Mouse (Mus musculus): Measurements from ENCODE around the gene Snrpd3. TPM values are rescaled to one million over a fixed set of nuclear protein-coding genes. Genes with fewer than 3 reads are reported as not detected.
"Not testable (repeated sequence)": the region's sequence is repeated elsewhere in the genome, so short reads cannot be mapped to it uniquely, and the experiment has no call there.

The Snrpd3 gene
- 10 to 100 TPM; 86.1 to 87.1 TPM for total RNA-seq (2021)
- long read RNA-seq, experiment 1, transcript Snrpd3-201 (4 exons, 3,036 nt), result major isoform, 9 of 12 reads
- long read RNA-seq, experiment 1, partial matches to known transcripts, result 2 of 12 reads
- long read RNA-seq, experiment 1, other reads (novel, unspliced or antisense), result 1 of 12 reads
- long read RNA-seq, experiment 2, transcript Snrpd3-201 (4 exons, 3,036 nt), result major isoform, 36 of 39 reads
- long read RNA-seq, experiment 2, partial matches to known transcripts, result 1 of 39 reads
- long read RNA-seq, experiment 2, other reads (novel, unspliced or antisense), result 2 of 39 reads

DNA sequence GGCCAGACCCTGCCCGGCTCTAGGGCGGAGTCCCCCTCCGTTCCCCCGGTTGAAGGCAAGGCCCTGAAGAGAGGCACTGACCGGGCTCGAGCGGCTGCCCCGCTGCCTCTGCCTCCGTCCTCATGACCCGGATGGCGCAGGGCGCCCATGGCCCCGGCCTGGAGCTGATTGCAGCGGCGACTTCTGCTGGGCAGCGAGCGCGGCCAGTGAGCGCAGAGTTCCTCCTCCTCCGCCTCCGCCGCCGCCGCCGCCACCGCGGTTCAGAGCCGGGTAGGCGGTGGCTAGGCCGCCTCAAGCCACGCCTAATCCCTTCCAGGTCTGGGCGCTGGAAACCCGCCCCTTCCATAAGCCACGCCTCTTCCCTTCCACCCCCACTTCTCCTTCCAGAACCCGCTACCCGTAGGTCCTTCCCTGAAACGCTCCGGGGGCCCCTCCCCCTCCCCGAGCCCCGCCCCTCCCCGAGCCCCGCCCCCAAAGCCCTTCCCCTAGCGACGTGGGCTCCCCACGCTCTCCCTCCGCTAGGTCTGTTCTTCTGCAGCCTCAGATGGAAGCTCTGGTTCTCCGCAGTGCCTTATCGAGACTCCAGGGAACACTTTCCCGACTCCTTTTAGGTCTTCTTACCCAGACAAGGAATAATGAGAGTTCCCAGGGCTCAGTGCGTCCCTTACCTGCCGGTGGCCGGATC is at the start of gene Snrpd3:
Gene Snrpd3, plus strand, starts transcription at position 479 of the 685 bp plus-strand sequence.
- DNase-seq (ENCODE audit: low spot score in 2 of 2), result peak; percentile 83 to 86

DNA sequence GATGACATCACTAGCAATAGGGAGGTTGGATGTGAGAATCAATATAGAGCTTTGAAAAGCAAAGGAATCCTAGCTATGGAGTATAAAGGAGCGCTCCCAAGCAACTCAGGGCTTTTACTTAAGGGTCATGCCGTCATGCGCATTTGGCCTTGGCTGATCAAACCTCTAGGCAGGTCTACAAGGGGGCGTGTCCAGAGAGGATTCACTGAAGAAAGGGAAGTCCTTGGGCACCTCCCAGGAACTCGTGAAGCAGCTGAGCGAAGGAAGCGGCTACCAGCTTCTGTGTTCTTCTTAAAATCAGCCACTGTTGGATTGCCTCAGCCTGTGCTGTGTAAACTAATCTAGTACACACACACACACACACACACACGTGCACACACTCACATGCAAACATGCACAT is 43.9 kb upstream of the Snrpd3 start:
- DNase-seq (ENCODE audit: low spot score in 2 of 2), result no peak

DNA sequence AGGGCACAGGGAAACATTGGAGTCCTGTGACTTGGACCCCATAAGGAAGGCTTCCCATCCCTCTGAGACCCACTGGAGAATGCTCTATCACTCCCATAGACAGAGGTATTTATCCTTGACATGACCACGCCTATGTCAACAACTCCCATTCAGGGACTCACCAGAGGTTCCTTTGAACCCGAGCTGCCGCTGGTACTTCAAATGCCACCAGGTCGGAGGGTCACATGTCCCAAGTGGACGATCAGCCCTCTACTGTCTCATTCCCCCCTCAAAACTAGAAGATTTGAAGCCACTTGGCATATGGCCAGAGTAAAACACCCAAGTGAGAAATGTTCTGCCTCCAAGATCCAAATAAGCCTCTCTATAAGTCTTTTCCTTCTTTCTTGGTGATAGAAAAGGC is 42.8 kb upstream of the Snrpd3 start:
- DNase-seq (ENCODE audit: low spot score in 2 of 2), result no peak

DNA sequence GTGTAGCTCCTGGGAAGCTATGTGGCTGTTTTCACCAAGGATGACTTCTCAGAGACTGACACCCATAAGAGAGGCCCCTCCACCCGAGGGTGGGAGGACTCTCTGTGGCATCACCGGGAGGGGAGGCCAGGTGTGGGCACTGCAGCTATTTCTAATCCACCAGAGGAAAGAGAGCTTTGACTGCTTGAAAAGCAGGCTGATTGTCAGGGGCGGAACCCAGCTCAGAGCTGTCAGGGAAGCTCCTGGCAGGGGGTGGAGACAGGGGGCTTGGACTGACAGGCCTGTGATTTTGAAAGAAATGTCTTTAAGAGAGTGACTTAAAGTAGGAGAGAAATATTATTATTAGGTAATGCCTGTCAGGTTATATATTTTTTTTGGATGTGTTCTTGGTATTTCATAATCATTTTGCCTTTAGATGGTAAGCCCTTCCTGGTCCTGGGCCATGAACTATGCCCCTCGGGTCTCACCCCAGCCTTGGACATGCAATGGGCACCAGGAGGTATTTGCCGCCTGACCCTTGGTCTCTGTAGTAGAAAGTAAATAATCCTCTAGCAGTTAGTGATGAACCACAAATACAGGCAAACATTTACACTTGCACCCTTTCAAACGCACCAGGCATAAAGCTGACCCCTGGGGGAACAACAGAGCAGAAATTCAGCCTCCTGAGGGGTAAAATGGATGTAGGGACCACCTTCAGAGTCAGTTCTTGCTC is 42.1 kb upstream of the Snrpd3 start:
- DNase-seq (ENCODE audit: low spot score in 2 of 2), result not testable (repeated sequence)

DNA sequence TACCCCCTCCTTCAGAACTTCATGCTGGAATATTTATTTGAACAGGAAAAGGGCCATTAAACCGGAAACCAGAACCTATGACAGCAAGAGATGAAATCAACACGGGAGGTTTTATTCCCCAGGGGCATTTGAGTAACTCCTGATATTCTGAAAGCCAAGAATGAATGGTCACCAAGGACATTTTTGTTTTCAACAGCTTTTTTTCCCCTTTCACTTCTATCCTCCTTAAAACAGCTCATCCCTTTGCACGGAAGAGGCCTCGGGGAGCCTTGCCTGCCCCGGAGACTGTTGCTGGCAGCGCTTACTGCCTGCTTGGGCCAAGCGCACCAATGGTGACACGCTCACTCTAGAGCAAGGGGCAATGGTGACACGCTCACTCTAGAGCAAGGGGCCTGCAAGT is 40.3 kb upstream of the Snrpd3 start:
- no peak for DNase-seq (ENCODE audit: low spot score in 2 of 2)

DNA sequence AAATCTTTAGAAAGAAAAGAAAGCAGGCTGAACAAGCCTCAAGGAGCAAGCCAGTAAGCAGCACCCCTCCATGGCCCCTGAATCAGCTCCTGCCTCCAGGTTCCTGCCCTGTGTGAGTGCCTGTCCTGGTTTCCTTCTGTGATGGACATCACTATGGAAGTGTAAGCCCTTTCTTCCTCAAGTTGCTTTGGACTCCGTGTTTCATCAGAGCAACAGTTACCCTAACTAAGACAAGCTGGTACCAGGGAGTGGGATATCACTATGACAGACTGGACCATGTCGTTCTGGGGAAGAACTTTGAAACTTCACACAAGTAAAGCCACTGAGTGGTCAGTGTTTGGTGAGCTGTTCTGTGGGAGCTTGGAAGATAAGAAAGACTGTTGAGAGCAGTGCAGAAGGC is 37.4 kb upstream of the Snrpd3 start:
- no peak for DNase-seq (ENCODE audit: low spot score in 2 of 2)

DNA sequence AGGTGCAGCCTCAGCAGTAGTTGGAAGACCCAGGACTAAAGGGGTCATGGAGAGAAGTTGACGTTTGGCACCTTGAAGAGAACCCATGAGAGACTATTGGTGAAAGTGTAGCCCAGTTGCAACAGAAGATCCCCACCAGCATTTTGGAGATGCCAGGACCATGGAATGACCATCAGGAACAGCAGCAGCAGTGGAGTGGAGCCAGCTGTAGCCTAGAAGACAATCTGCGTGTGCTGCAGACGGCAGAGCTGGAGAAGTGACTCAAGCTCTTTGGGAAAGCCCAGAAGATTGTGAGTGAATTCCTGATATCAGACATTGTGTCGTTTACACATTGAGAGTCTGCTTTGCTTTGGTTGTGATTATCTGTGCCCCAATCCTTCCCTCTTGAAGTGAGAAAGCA is 35.6 kb upstream of the Snrpd3 start:
- DNase-seq (ENCODE audit: low spot score in 2 of 2), result no peak

DNA sequence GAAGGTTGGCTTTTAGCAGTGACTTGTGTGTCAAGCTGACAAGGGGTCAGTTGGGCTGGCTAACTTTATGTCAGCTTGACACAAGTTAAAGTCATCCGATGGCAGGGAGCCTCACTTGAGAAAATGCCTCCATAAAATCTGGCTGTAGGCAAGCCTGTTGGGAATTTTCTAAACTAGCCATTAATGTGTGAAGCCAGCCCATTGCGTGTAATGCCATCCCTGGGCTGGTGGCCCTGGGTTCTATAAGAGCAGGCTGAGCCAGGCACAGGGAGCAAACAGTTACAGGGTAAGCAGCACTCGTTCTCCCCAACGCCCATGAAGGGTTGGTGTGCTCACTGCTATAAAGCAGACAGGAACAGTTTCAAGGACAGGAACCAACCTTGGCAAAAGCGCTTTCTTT is 35.1 kb upstream of the Snrpd3 start:
- no peak for DNase-seq (ENCODE audit: low spot score in 2 of 2)

DNA sequence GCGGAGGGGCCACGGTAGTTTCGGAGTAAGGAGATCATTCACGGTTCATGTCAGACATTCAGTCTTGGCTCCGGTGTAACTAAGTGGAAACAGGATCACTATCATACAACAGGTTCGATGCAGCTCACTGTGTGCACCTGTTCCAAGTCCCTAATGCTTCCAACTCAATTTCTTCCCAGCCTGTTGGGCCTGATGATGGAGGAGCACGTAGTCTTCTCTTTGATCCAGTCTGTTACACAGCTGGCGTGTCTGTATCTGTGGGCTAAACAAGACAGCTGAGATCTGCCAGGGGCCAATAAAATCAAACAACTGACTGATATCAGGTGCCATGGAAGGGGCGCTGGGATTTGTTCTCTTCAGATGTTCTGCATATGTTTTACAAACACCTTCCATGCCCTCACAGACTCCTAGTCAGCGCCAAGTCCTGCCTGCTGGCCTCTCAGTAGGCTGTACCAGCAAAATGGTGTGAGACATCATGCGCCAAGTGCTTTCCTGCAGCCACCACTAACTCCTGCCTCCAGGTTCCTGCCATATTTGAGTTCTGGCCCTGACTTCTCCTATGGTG is 34.4 kb upstream of the Snrpd3 start:
- no peak for DNase-seq (ENCODE audit: low spot score in 2 of 2)

DNA sequence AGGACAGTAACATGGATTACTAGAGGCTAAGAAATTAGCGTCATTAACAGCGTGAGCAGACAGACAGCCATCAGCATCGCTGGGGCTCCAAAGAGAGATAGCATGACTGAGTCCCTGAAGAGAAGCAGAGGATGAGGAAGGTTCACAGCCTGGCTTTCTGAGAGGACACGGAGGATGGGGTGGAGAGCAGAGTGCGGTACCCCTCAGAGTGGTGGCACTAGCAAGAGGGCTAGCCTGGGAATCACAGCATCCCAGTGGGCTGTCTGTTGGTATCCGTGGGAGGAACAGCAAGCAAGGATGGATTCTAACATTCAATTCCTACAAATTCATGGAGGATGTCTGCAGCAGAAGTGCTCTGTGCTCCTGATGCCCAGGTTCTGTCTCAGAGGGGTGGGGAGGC is 33.3 kb upstream of the Snrpd3 start:
- DNase-seq (ENCODE audit: low spot score in 2 of 2), result no peak

DNA sequence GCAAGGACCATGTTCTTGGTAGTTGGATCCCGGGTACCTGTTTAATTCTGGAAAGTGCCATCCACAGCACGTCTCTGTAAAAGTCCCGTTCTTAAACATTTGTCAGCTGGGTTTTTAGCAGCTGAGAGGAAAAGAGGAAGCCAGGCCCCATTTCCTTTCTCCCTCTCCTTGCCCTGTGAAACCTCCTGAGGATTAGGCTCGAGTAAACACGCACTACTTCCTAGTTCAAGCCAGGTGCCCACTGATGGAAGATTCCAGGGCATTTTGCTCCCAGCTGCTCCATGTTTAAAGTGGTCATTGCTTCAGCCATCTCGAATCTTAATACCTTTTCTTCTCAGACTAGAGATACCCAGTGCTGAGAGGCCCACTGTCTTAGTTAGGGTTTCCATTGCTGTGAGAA is 32.6 kb upstream of the Snrpd3 start:
- DNase-seq (ENCODE audit: low spot score in 2 of 2), result no peak

DNA sequence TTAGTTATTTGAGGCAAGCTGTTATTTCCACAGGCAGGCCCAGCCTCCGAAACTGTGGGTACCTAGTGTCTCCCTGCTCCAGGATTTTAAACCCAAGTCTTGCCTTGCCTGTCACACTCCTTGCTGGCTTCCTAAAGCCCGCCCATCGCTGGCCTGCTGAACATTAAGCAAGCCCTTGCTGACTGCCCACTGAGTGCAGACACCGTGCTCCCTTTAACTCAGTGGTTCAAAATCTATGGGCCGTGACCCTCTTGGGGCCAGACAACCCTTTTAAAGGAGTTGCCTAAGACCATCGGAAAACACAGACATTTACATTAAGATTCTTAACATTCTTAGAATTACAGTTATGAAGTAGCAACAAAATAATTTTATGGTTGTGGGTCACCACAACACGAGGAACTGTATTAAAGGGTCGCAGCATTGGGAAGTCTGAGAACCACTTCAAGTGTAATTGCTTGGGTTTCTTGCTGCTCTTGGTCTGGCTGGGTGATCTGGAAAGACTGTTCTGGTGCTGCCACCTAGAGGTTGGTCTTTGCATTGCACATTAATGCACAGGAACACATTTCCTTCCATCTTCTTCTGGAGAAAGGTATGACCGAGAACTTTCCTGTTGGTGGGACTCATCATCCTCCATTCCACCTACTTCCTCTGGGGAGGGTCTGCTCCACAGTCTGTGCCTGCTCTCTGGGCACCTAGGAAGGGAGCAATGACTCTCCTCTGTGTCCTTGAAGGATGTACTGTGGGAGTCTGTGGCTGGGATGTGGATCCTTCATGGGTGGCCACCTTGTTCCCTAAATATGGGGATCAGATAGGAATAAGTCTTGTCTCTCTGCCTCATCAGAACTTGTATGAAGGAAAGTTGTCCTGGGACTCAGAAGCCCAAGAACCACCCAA is 31.0 kb upstream of the Snrpd3 start:
- DNase-seq (ENCODE audit: low spot score in 2 of 2), result peak; percentile 77 to 82

DNA sequence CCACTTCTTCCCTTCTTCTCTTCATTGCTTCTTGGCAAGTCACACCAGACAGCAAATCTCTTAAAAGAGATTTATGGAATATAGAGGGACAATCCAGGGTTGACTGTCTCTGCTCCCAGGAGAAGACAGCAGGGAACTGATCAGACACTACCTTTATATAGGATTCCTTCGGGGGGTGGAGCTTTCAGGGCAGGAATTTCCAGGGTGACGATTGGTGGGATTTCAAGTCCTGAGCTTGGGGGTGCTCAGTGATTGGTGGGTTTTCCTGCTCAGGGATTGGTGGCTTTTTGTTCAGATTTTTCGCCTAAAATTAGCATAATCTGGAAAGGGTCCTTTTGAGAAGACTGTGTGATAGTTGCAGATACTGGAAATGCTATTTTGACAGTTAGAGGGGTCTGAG is 30.2 kb upstream of the Snrpd3 start:
- DNase-seq (ENCODE audit: low spot score in 2 of 2), result no peak

DNA sequence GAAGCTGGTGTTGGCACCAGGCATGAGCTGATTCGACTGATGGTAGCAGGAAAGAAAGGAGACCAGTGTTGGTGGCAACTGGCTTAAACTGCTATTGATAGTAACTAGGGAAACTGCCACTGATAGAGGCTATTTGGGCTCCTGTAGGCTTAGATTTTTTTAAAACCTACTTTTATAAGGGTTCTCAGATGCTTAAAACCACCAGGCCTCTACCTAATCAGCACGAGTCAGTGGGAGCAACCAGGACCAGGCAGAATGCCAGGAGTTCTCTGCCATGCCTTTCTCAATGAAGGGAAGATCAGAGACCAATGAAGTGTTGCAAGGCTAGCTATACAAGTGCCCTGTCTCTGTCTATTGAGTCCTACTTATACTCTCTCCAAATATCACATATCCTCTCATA is 27.8 kb upstream of the Snrpd3 start:
- no peak for DNase-seq (ENCODE audit: low spot score in 2 of 2)

DNA sequence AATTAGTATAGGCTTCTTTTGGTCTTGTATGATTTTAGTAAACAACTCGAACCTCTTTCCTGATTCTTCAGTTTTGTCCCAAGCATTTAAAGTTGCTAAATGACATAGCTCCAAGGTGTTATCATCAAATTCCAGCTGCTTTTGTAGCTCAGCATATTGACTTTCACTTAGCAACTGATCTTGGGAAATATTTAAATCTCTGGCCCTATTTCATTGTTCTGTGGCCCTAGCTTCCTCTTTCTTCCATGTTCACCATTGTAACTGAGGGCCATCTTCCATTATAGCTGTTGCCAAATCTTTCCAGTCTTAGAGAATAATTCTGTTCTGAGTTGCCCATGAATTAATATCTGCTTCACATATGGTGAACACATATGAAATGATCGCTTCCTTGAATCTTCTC is 26.6 kb upstream of the Snrpd3 start:
- DNase-seq (ENCODE audit: low spot score in 2 of 2), result no peak

DNA sequence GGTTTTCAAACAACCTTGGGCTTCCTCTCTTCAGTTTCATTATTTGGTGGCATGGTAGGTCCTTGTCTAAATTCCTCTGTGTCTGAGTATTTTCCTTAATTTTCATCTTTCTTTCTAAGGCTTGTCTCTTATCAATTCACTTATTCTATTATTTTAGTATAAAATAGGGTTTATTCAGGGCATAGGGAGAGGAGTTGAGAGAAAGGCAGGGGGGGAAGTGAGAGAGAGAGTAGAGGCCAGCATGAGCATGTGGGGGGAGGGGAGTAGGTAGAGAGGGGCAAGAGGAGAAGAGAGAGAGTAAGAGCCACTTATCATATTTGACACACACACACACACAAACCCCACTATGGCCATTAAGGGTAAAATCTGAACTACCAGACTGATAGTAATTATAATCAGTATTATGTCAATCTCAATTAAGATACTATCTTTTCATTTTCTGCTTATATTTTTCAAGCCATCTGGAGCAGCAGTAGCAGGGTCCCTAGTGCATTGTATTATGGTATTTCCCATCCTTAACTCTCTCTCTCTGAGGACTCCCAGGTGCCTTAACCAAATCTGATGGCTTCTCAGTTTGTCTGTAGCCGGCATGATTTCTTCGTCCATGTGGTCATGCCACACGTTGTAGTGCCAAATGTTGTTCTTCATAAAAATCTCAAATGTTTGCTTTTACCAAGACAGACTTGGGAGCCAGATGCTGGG is 26.0 kb upstream of the Snrpd3 start:
- DNase-seq (ENCODE audit: low spot score in 2 of 2), result no peak

DNA sequence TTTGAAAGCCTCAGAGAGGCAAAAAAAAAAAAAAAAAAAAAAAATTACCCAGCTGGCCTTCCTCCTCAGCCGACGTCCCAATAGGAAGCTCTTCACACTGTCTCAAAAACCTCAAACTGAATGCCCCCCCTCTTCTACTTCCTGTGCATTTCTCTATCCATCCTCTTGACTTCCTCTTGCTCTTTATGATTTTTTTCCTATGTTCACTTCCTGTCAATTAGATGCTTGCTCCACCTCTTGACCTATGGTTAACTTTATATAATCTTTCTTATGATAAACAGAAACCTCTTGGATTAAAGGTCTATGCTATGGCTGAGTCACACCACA is 25.5 kb upstream of the Snrpd3 start:
- DNase-seq (ENCODE audit: low spot score in 2 of 2), result no peak

DNA sequence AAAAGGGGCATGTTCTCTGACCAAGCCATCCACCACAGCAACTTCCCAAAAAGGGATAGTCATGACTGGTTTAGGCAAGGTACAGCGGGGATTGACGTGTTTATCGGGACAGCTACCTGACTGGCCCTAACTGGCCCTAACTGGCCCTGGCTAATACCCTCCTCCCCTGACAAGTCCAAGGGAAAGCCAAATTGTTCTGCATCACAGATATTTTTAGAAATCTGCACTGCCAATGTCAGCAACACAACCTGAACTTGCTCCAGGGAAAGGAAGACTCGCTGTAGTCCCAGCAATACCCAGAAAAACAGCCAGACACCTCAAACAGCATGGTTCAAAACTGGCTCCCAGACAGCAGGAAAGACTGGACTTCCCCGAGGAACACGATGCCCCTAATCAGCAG is 22.0 kb upstream of the Snrpd3 start:
- DNase-seq (ENCODE audit: low spot score in 2 of 2), result no peak

DNA sequence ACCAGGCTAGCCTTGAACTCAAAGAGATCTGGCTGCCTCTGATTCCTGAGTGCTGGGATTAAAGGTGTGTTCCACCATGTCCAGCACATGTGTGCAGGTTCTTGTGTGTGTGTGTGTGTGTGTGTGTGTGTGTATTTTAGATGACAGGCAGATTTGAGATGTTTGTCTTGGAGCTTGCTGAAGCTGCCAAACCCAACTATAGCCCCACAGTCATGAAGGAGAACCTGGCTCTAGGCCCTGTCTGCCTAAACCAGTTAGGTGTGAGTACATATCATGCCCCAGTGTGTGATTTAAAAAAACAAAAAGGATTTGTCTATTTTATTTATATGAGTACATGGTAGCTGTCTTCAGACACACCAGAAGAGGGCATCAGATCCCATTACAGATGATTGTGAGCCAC is 21.4 kb upstream of the Snrpd3 start:
- no peak for DNase-seq (ENCODE audit: low spot score in 2 of 2)

DNA sequence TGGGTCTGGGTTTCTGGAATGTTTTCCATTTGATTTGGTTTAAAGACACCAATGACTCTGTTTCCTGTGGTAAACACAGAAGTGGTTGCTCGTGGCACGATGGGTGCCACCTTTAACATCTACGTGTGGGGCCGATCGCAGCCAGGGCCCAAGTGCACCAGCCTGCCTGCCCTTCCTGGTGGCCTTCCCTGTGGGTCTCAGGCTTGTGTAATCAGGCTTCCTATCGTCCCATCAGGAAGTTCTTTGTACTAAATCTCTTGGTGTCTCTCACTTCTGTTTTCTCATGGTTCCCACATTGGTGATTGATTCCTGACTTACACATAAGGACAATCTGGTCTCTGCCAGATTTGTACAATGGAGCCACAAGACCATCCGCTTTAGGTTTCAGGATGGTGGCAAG is 18.1 kb upstream of the Snrpd3 start:
- DNase-seq (ENCODE audit: low spot score in 2 of 2), result not testable (repeated sequence)

DNA sequence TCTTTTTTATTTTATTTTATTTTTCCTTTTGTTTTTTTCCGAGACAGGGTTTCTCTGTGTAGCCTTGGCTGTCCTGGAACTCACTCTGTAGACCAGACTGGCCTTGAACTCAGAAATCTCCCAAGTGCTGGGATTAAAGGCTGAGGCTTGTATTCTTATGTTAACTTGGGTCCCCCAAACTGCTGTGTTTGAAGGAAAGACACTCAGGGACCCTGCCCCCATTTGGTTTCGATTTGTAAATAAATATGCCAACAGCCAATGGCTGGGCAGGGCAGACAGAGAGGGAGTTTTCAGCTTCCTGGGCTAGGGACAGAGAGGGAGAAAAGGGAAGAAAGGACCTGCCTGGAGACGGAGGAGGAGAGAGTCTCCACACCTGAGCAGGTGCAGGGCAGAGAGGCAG is 17.6 kb upstream of the Snrpd3 start:
- DNase-seq (ENCODE audit: low spot score in 2 of 2), result no peak
